Mouse (Mus musculus) WW6 (cell line): ENCODE data around the gene Dqx1.

Experiments used
- DNase-seq: peaks from one replicate; pipeline ENCODE4 v3.0.0-alpha.2; 2013; ENCODE audit warnings: low read depth, low spot score

Gene Dqx1

GRCm38 (mm10) chr6:83033249-83034185, 24.1 kb upstream of the Dqx1 start, which contains the start of the genes Dok1 and Loxl3:
Dok1 (minus strand) TSS chr6:83033471.
Loxl3 (plus strand) TSS chr6:83034173.
- DNase-seq, result no peak

GRCm38 (mm10) chr6:83034463-83035055, 23.1 kb upstream of the Dqx1 start:
- DNase-seq, result no peak

- no peak for DNase-seq
These were observed 20.5 kb upstream of the Dqx1 start for GRCm38 (mm10) chr6:83037188-83037587.

GRCm38 (mm10) chr6:83038496-83039012, 19.1 kb upstream of the Dqx1 start:
- peak; percentile 79 for DNase-seq

- no peak for DNase-seq
These were observed 17.0 kb upstream of the Dqx1 start for GRCm38 (mm10) chr6:83040601-83041000.

GRCm38 (mm10) chr6:83043561-83043960, 14.1 kb upstream of the Dqx1 start:
- DNase-seq, result no peak

GRCm38 (mm10) chr6:83043993-83044392, 13.7 kb upstream of the Dqx1 start:
- no peak for DNase-seq

- no peak for DNase-seq
These were observed 12.9 kb upstream of the Dqx1 start for GRCm38 (mm10) chr6:83044742-83045141.

- DNase-seq, result no peak
These were observed 8.3 kb upstream of the Dqx1 start for GRCm38 (mm10) chr6:83049367-83049766.

GRCm38 (mm10) chr6:83053136-83053960, 4.3 kb upstream of the Dqx1 start:
- no peak for DNase-seq

- DNase-seq, result peak; percentile 94
These were observed 3.4 kb upstream of the Dqx1 start, which contains the start of gene Aup1 for GRCm38 (mm10) chr6:83054074-83054851. Aup1 (plus strand) TSS chr6:83054521.

- DNase-seq, result no peak
These were observed 2.7 kb upstream of the Dqx1 start, which contains the start of gene Htra2 for GRCm38 (mm10) chr6:83054871-83055431. Htra2 (minus strand) TSS chr6:83055273.

- no peak for DNase-seq
These were observed 1.1 kb downstream of the Dqx1 start for GRCm38 (mm10) chr6:83058725-83059124.

GRCm38 (mm10) chr6:83065995-83066394, 8.4 kb downstream of the Dqx1 start:
- DNase-seq, result no peak

- no peak for DNase-seq
These were observed 8.8 kb downstream of the Dqx1 start for GRCm38 (mm10) chr6:83066441-83066840.

- no peak for DNase-seq
These were observed 10.6 kb downstream of the Dqx1 start for GRCm38 (mm10) chr6:83068221-83068620.

- no peak for DNase-seq
These were observed 11.3 kb downstream of the Dqx1 start for GRCm38 (mm10) chr6:83068706-83069487.

GRCm38 (mm10) chr6:83069488-83070246, 12.0 kb downstream of the Dqx1 start:
- DNase-seq, result no peak

GRCm38 (mm10) chr6:83070247-83070310, 12.4 kb downstream of the Dqx1 start, which contains the start of gene Tlx2:
Tlx2 (minus strand) TSS chr6:83070293.
- DNase-seq, result no peak
